Mouse (Mus musculus): ENCODE results near the gene Rab5if. TPM values are rescaled to one million over a fixed set of nuclear protein-coding genes. Genes with fewer than 3 reads are reported as not detected.
A peak's percentile ranks its signal among the peaks of the same experiment; 100 is the strongest.
"Not testable (repeated sequence)": the region's sequence is repeated elsewhere in the genome, so short reads cannot be mapped to it uniquely, and the experiment has no call there.

The Rab5if gene
- total and polyA plus RNA-seq, 3 experiments = 226 to 315 (median 263) TPM

GRCm38 (mm10) chr2:156904976-156905717 is 42.2 kb downstream of the Rab5if start (continued):
- TF ChIP-seq CHD2 (IDR thresholded peaks at IDR 0.05; ENCODE audit: low read length) (no peak), CTCF (IDR thresholded peaks at IDR 0.05 in 2 of 3, conservative IDR thresholded peaks at IDR 0.05 in 1 of 3; ENCODE audit: control insufficient read depth in 1 of 3, insufficient read depth in 1 of 3, low read depth in 2 of 3, low read length in 3 of 3, poor library complexity in 1 of 3, severe bottlenecking in 1 of 3) (peak in 2 of 3 experiments; percentile 25 to 40; a peak in 3 of 6 replicates), GATA1 (IDR thresholded peaks at IDR 0.05; ENCODE audit: low read depth, low read length) (0 out of 2 replicates have a peak, but pooled peaks have one; percentile 22), TBP (IDR thresholded peaks at IDR 0.05; ENCODE audit: low read depth, low read length) (no peak), POLR2AphosphoS2 (IDR thresholded peaks at IDR 0.05; ENCODE audit: low read length) (no peak), USF1 (IDR thresholded peaks at IDR 0.05; ENCODE audit: low read depth, low read length) (no peak), MYC (IDR thresholded peaks at IDR 0.05; ENCODE audit: low read depth, low read length) (no peak), SIN3A (IDR thresholded peaks at IDR 0.05; ENCODE audit: low read length) (no peak), ZMIZ1 (IDR thresholded peaks at IDR 0.05; ENCODE audit: low read depth, low read length) (no peak), MAFK (IDR thresholded peaks at IDR 0.05; ENCODE audit: borderline replicate concordance, low read depth, low read length) (no peak), MXI1 (IDR thresholded peaks at IDR 0.05; ENCODE audit: low read depth, low read length) (no peak), E2F4 (IDR thresholded peaks at IDR 0.05; ENCODE audit: borderline replicate concordance, low read depth, low read length) (no peak)

- not testable (repeated sequence) for H3K4me1 ChIP-seq (ENCODE audit: control insufficient read depth in 1 of 2, insufficient read depth in 2 of 2, low read length in 2 of 2); H3K9me3 ChIP-seq (replicated peaks; ENCODE audit: insufficient read depth, low read length); DNase-seq (ENCODE audit: low read depth, low spot score); H3K27ac ChIP-seq (ENCODE audit: control insufficient read depth, low read depth, low read length); H3K9ac ChIP-seq (ENCODE audit: control insufficient read depth, low read depth, low read length, poor library complexity, severe bottlenecking); H3K79me2 ChIP-seq (ENCODE audit: control insufficient read depth, insufficient read depth, low read length, poor library complexity); H3K36me3 ChIP-seq (ENCODE audit: control insufficient read depth in 1 of 2, insufficient read depth in 2 of 2, low read length in 2 of 2); H3K4me3 ChIP-seq (ENCODE audit: control insufficient read depth in 1 of 2, insufficient read depth in 1 of 2, low read depth in 2 of 2, low read length in 2 of 2); H3K27me3 ChIP-seq (ENCODE audit: control insufficient read depth in 1 of 2, insufficient read depth in 2 of 2, low read length in 2 of 2)
Observed at GRCm38 (mm10) chr2:156905931-156906330, 43.0 kb downstream of the Rab5if start.

- H3K36me3 ChIP-seq (ENCODE audit: control insufficient read depth in 1 of 2, insufficient read depth in 2 of 2, low read length in 2 of 2) = peaks cover 0 to 3% of the 10 kb centered on the region in 2 experiments; a peak in 1 of 4 replicates
- H3K79me2 ChIP-seq (ENCODE audit: control insufficient read depth, insufficient read depth, low read length, poor library complexity) = no peaks in the 10 kb centered on the region
- TF ChIP-seq MEF2A (IDR thresholded peaks at IDR 0.05; ENCODE audit: extremely low read depth, insufficient replicate concordance, low read depth, low read length, poor library complexity, severe bottlenecking) = no peak
- no peak for TF ChIP-seq GATA1 (IDR thresholded peaks at IDR 0.05; ENCODE audit: low read depth, low read length)
- no peak for TF ChIP-seq ZC3H11A (IDR thresholded peaks at IDR 0.05; ENCODE audit: low read depth, low read length)
- no peak for TF ChIP-seq MYC (IDR thresholded peaks at IDR 0.05; ENCODE audit: low read depth, low read length)
- no peak for TF ChIP-seq NRF1 (IDR thresholded peaks at IDR 0.05; ENCODE audit: insufficient read depth, low read depth, low read length, poor library complexity, severe bottlenecking)
- TF ChIP-seq GABPA (IDR thresholded peaks at IDR 0.05; ENCODE audit: low read depth, low read length) = no peak
- TF ChIP-seq POLR2A (IDR thresholded peaks at IDR 0.05; ENCODE audit: control insufficient read depth in 1 of 2, insufficient read depth in 1 of 2, low read depth in 1 of 2, low read length in 2 of 2, poor library complexity in 1 of 2) = no peak
- no peak for TF ChIP-seq POLR2AphosphoS2 (IDR thresholded peaks at IDR 0.05; ENCODE audit: low read length)
- TF ChIP-seq BHLHE40 (IDR thresholded peaks at IDR 0.05; ENCODE audit: borderline replicate concordance, low read depth, low read length) = no peak
- TF ChIP-seq TCF12 (IDR thresholded peaks at IDR 0.05; ENCODE audit: low read depth, low read length) = no peak
- no peak for TF ChIP-seq ZNF384 (IDR thresholded peaks at IDR 0.05; ENCODE audit: low read depth, low read length)
- TF ChIP-seq CHD1 (IDR thresholded peaks at IDR 0.05; ENCODE audit: low read depth, low read length) = no peak
- TF ChIP-seq EP300 (IDR thresholded peaks at IDR 0.05; ENCODE audit: low read depth in 1 of 2, low read length in 2 of 2) = no peak
- no peak for TF ChIP-seq SMC3 (IDR thresholded peaks at IDR 0.05; ENCODE audit: low read depth, low read length)
- H3K27me3 ChIP-seq (ENCODE audit: control insufficient read depth in 1 of 2, insufficient read depth in 2 of 2, low read length in 2 of 2) = no peaks in the 10 kb centered on the region
- H3K27ac ChIP-seq (ENCODE audit: control insufficient read depth, low read depth, low read length) = no peak overlapping the region
- H3K4me1 ChIP-seq (ENCODE audit: control insufficient read depth in 1 of 2, insufficient read depth in 2 of 2, low read length in 2 of 2) = peaks cover 0 to 4% of the 10 kb centered on the region in 2 experiments; a peak in 1 of 4 replicates
- no peaks in the 10 kb centered on the region for H3K9me3 ChIP-seq (replicated peaks; ENCODE audit: insufficient read depth, low read length)
- H3K9ac ChIP-seq (ENCODE audit: control insufficient read depth, low read depth, low read length, poor library complexity, severe bottlenecking) = no peak overlapping the region
- no peak for DNase-seq (ENCODE audit: low read depth, low spot score)
- H3K4me3 ChIP-seq (ENCODE audit: control insufficient read depth in 1 of 2, insufficient read depth in 1 of 2, low read depth in 2 of 2, low read length in 2 of 2) = no peak overlapping the region
Observed at GRCm38 (mm10) chr2:156913191-156913590, 50.3 kb downstream of the Rab5if start.

Data from MEL (cell line).